Mouse (Mus musculus) small intestine, adult 2 months (tissue): Measurements from ENCODE around the gene Tcf7l1. TPM values are rescaled to one million over a fixed set of nuclear protein-coding genes. Genes with fewer than 3 reads are reported as not detected.

Experiments
- H3K27ac ChIP-seq: fragments of 200-500 bp; 2 replicates; pipeline ENCODE4 v1.5.1; 2012; ENCODE audit warnings: low read depth, low read length, control low read depth, inconsistent platforms; ENCODE audit not compliant: insufficient read depth
- H3K27me3 ChIP-seq: fragments of 200-500 bp; 2 replicates; pipeline ENCODE4 v1.6.1; 2012; ENCODE audit warnings: mild to moderate bottlenecking, moderate library complexity, low read length, inconsistent platforms; ENCODE audit not compliant: control insufficient read depth, insufficient read depth
- H3K36me3 ChIP-seq: fragments of 200-500 bp; 2 replicates; pipeline ENCODE4 v1.6.1; 2012; ENCODE audit warnings: mild to moderate bottlenecking, low read length, control low read depth, inconsistent platforms; ENCODE audit not compliant: control insufficient read depth, insufficient read depth
- H3K4me1 ChIP-seq: fragments of 200-500 bp; 2 replicates; pipeline ENCODE4 v1.6.1; 2012; ENCODE audit warnings: low read length, inconsistent platforms, mixed read lengths; ENCODE audit not compliant: control insufficient read depth, insufficient read depth, insufficient read length
- H3K4me3 ChIP-seq: fragments of 200-500 bp; 2 replicates; pipeline ENCODE4 v1.5.1; 2012; ENCODE audit warnings: low read depth, mild to moderate bottlenecking, control low read depth, inconsistent platforms, low read length, moderate library complexity
- CTCF ChIP-seq: fragments of 200-500 bp; IDR thresholded peaks from 2 replicates; pipeline ENCODE4 v1.5.1; 2012; ENCODE audit warnings: low read depth, mild to moderate bottlenecking, control low read depth, inconsistent platforms, low read length, moderate library complexity, mixed read lengths; ENCODE audit not compliant: insufficient replicate concordance, insufficient read length; ENCODE audit errors: extremely low read depth
- POLR2A ChIP-seq: fragments of 200-500 bp; IDR thresholded peaks from 2 replicates; pipeline ENCODE4 v1.6.1; 2012; ENCODE audit warnings: low read depth, mild to moderate bottlenecking, control low read depth, inconsistent platforms, low read length, moderate library complexity
- WGBS: fragments of 180-500 bp; shearing (Covaris S2); methylation state at CpG from one replicate; pipeline ENCODE4 v1.1.7; 2018; 5-methylcytosine and 5-hydroxymethylcytosine counted together
- polyA plus RNA-seq: library from polyadenylated mRNA; depleted of rRNA; stranded (reverse); fragments of >200 nt; gene quantifications from 2 replicates; pipeline ENCODE4 v1.2.3, GENCODE M21; 2012

The Tcf7l1 gene
- polyA plus RNA-seq, 1 experiment, result 4.7 TPM

DNA sequence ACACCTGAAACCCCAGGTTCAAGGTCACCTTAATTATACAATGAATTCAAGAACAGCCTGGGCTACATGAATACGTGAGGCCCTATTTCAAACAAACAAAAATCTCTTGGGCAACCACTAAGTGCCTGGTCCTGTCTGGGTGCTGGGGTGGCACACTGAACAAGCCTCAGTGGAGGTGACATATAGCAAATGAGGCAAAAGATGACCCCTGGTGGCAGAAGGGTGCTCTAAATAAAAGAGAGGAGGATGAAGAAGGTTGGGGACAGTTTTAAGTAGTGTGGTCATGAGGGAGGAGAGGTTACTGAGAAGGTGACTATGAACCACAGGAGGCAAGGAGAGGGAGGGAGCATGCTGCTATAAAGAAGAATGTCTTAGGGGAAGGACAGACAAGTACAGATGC is 37.8 kb downstream of the Tcf7l1 start:
- TF ChIP-seq CTCF, result no peak
- TF ChIP-seq POLR2A, result no peak
- Histone ChIP-seq H3K27ac (no peak overlapping the region), H3K36me3 (no peaks in the 10 kb centered on the region), H3K4me1 (no peaks in the 10 kb centered on the region), H3K27me3 (no peaks in the 10 kb centered on the region), H3K4me3 (no peak overlapping the region)
- WGBS, result 41% methylated on average over 1 of the region's 1 CpGs

DNA sequence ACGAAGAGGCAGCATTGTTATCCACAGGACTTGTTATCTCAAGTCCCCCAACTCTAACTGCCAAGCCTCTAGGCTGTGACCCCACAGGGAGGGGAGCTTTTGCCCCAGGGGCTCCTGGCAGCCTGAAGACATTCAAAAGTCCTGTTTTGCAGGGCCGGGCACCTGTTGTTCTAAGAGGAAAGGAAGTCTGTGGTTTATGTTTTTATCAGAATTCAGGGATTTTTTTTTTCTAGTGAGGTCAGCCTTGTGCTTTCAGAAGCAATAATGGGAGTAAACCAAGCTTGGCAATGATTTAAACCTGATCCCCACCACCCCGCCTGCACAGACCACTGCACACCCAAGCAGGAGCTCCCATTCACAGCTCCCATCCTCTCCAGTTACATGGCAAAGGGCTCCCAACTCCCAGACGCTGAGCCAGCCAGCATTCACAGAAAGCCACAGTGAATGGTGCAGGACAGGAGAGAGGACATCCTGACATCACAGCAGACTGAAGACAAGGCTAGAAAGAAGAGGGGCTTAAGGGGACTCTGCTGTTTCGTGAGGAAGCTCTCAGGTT is 40.1 kb downstream of the Tcf7l1 start:
- Histone ChIP-seq H3K36me3 (no peaks in the 10 kb centered on the region), H3K4me1 (no peaks in the 10 kb centered on the region), H3K4me3 (no peak overlapping the region), H3K27me3 (no peaks in the 10 kb centered on the region), H3K27ac (no peak overlapping the region)
- 54% methylated on average over 5 of the region's 5 CpGs for WGBS
- TF ChIP-seq CTCF (no peak), POLR2A (no peak)

DNA sequence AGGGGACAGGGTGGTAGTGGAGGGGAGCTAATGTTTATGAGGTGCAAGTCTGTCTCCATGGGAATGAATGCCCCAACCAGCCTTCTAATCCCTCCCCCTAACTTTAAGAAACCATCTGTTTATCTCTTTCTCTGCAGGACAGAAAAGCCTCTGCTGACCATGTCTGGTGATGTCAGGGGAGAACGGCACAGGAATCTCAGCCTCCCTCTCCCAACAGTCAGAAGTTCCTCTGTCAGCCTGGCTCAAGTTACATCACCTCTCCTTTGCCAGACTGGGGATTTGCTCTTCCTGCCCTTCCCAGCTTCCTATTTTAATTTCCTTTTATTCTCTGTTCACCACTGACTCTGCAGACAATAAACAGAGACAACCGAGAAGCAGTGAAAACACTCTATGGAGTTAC is 40.6 kb downstream of the Tcf7l1 start:
- Histone ChIP-seq H3K27ac (no peak overlapping the region), H3K4me1 (no peaks in the 10 kb centered on the region), H3K27me3 (no peaks in the 10 kb centered on the region), H3K36me3 (no peaks in the 10 kb centered on the region), H3K4me3 (no peak overlapping the region)
- TF ChIP-seq POLR2A (no peak), CTCF (no peak)
- 28% methylated on average over 2 of the region's 2 CpGs for WGBS

DNA sequence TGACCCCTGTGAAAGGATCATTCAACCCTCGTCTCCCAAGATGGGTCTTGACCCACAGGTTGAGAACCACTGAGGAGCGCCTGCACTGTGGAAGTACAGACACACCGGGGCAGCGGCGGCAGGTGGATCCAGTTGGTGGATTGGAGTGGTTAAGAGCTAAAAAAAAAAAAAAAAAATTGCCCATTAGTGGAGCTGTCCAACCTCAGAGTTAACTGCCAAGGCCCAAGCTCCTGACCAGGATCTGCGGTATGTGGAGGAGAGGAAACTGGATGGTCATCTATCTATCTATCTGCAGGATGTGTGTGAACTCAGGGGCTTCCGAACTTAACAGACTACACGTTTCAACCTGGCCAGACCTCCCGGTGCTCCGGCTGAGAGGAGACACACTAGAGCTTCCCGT is 41.2 kb downstream of the Tcf7l1 start:
- H3K27me3 ChIP-seq, result no peaks in the 10 kb centered on the region
- 66% methylated on average over 11 of the region's 11 CpGs for WGBS
- TF ChIP-seq CTCF, result no peak
- TF ChIP-seq POLR2A, result no peak
- H3K4me1 ChIP-seq, result no peaks in the 10 kb centered on the region
- H3K4me3 ChIP-seq, result no peak overlapping the region
- no peaks in the 10 kb centered on the region for H3K36me3 ChIP-seq
- no peak overlapping the region for H3K27ac ChIP-seq

DNA sequence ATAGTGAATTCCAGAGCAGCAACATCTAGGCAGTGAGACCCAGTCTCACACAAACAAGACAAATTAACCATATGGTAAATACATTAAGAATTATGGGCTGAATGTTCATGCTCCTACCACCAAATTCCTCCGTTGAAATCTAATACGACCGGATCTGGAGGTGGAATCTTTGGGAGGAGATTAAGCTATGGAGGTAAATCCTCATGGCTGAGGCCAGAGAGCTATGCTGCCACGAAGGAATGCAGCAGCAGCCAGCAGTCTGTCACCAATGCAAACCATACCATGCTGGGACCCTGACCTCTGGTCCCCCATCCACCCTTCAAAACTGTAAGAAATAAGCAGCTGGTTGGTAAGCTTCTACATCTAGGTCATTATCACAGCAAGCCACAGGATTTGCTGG is 41.9 kb downstream of the Tcf7l1 start:
- H3K27ac ChIP-seq, result no peak overlapping the region
- no peaks in the 10 kb centered on the region for H3K4me1 ChIP-seq
- WGBS, result 68% methylated on average over 4 of the region's 4 CpGs
- H3K27me3 ChIP-seq, result no peaks in the 10 kb centered on the region
- TF ChIP-seq CTCF (no peak), POLR2A (no peak)
- no peaks in the 10 kb centered on the region for H3K36me3 ChIP-seq
- no peak overlapping the region for H3K4me3 ChIP-seq

DNA sequence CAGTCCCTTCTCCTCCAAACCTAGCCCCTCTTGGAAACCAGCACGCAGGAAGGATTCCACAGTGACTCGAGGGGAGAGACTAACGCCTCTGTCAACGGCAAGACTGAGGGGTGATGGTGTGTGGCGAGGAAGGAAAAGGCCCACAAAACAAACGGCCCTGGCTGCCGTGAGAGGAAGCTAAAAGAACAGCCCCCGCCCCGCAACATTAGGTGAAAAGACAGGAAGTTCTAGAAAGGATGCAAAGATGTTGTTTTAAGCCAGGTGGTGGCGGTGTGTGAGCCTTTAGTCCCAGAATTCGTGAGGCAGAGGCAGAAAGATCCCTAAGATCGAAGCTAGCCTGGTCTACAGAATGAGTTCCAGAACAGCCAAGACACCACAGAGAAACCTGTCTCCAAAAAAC is 43.3 kb downstream of the Tcf7l1 start:
- Histone ChIP-seq H3K27me3 (no peaks in the 10 kb centered on the region), H3K36me3 (no peaks in the 10 kb centered on the region), H3K4me1 (peaks cover 4% of the 10 kb centered on the region; the same call in 1 of the 2 replicates), H3K4me3 (no peak overlapping the region), H3K27ac (no peak overlapping the region)
- 59% methylated on average over 12 of the region's 12 CpGs for WGBS
- no peak for TF ChIP-seq POLR2A
- TF ChIP-seq CTCF, result no peak

DNA sequence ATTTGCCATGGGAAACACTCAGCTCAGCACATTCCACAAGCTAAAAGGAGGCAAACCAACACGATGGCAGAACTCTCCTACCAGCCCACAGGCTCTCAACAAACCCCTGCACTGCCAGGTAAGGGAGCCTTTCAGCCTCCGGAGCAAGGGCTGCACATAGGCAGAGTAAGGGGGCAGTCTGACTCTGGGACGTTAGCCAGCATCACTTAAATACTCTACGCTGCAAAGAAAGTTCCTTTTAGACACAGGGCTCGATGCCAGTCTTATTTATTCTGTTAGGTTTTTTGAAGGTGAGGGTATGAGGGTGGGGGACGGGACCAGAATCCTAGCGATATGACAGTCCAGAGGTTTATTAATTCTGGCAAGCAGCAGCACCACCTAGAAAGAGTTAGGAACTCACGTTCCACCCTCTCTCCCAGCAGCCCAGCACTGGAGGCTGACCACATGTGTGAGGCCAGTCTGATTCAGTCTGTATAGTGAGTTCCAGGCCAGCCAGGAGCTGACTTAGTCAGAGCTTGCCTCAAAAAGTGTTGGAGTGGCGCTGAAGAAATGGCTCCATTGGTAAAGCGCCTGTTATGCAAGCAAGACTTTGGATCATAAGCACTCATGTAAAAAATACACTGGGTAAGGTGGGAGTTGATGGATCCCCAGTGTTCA is 44.8 kb downstream of the Tcf7l1 start:
- H3K36me3 ChIP-seq, result no peaks in the 10 kb centered on the region
- H3K27me3 ChIP-seq, result no peaks in the 10 kb centered on the region
- no peak overlapping the region for H3K27ac ChIP-seq
- WGBS, result 66% methylated on average over 10 of the region's 10 CpGs
- no peak overlapping the region for H3K4me3 ChIP-seq
- H3K4me1 ChIP-seq, result peaks cover 7% of the 10 kb centered on the region
- TF ChIP-seq POLR2A (no peak), CTCF (no peak)

DNA sequence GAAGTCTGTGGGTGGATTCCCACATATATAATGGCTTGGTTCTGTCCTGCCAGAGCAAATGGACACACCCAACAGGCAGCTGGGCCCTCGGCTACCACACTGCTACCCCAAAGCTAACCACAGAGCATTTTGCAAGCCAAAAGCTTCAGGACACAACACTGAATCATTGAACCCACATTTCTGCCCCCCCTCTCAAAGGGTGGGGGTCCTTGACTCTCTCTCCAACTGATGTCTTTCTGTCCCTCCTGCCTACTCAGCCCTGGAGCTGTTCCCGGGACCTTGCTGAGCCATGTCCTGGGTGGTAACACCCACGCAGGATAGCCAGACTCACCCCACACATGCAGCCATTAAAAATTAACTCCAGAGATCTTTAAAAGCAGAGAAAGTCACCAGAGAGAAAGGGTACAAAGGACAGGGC is 45.4 kb downstream of the Tcf7l1 start:
- H3K36me3 ChIP-seq, result no peaks in the 10 kb centered on the region
- no peak overlapping the region for H3K27ac ChIP-seq
- H3K4me1 ChIP-seq, result peaks cover 7% of the 10 kb centered on the region
- no peak overlapping the region for H3K4me3 ChIP-seq
- no peak for TF ChIP-seq POLR2A
- no peak for TF ChIP-seq CTCF
- WGBS, result 35% methylated on average over 3 of the region's 3 CpGs
- H3K27me3 ChIP-seq, result no peaks in the 10 kb centered on the region
